Mouse (Mus musculus): ENCODE data around the gene Akirin1.

The Akirin1 gene

DNA sequence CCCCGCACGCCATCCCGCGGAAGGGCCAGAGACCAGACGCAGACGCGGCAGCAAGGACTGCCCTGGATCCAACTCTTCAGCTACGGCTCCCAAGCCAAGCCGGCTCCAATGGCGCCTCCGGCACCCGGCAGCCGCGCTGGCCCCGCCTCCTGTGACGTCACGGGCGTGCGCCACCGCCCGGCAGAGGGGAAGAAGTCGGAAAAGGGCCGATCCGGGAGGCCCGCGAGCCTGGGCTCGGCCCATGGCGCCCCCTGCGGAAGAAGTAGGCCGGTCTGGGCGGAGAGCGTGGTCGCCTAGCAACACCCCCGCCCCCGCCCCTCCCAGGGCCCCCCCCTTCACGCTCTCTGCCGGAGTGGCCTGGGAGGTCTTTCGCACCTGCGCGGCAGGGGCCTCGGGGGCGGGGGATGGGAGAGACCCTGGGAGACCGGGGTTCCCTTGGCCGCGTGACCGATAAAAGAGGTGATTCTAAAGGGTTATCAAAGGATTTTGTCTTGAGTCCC, at the start of gene Akirin1:
Akirin1 (minus strand) TSS at position 194 of the 500 bp plus-strand sequence.
- no peaks in the 10 kb centered on the region for H3K36me3 ChIP-seq (ENCODE audit: control insufficient read depth, insufficient read depth, low read length, poor library complexity, severe bottlenecking)
- H3K27me3 ChIP-seq (ENCODE audit: control insufficient read depth, insufficient read depth, low read length, poor library complexity, severe bottlenecking) = no peaks in the 10 kb centered on the region
- DNase-seq (ENCODE audit: low read depth, low spot score) = peak; percentile 97

DNA sequence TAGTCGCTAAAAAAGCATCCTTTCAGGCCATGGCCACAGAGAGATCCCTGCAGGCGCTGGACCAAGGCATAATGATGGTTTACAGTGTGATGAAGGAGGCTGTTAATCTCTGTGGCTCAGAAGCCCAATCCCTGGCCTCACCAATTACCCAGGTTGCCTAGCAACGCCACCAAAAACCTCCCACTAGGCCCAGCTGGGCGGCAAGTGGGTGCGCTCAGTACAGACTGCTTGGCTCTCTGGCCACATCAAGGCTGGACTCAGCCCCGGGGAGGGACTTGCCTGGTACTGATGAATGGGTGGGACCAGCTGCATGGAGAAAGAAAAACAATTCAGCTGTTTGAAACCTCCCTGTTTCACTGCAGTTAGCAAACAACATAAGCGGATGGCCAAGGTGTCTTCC, 47.7 kb upstream of the Akirin1 start:
- no peaks in the 10 kb centered on the region for H3K36me3 ChIP-seq (ENCODE audit: control insufficient read depth, insufficient read depth, low read length, poor library complexity, severe bottlenecking)
- H3K27me3 ChIP-seq (ENCODE audit: control insufficient read depth, insufficient read depth, low read length, poor library complexity, severe bottlenecking) = no peaks in the 10 kb centered on the region
- no peak for DNase-seq (ENCODE audit: low read depth, low spot score)

DNA sequence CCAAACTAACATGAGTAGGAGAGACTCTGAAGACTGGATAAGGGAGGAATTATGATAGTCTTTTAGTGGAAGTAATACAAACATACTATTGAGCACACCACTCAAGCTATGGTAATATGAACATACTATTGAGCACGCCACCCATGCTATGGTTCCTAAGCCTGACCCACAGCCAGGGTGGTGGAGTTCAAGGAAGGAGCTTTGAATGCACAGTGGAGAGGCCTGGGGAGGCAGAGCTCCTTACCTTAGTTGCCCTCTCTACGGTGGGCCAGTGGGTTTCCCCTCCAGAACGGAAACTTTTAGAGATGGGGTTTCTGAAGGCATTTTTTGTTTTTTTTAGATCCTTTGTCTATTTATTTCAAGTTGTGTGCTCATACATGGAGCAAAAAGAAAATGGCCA, 47.3 kb upstream of the Akirin1 start:
- no peak for DNase-seq (ENCODE audit: low read depth, low spot score)
- Histone ChIP-seq H3K27me3 (ENCODE audit: control insufficient read depth, insufficient read depth, low read length, poor library complexity, severe bottlenecking) (no peaks in the 10 kb centered on the region), H3K36me3 (ENCODE audit: control insufficient read depth, insufficient read depth, low read length, poor library complexity, severe bottlenecking) (no peaks in the 10 kb centered on the region)

DNA sequence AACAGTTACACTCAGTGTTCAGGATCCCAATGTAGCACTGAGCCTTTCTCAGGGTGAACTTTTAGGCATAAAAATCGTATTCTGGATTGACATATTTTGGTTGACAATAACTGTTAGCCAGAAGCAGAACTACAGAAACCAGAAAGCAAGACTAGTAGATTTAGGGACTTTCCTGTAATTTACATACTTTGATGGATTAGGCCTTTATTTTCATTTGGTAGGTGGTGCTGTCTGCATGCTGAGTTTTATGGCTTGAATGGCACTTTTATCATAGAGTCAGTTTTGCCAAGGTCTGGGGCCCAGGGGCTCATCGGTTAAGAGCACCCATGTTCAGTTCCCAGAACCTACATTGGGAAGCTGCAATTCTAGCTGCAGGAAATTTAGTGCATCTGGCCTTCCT, 44.9 kb upstream of the Akirin1 start:
- H3K27me3 ChIP-seq (ENCODE audit: control insufficient read depth, insufficient read depth, low read length, poor library complexity, severe bottlenecking) = no peaks in the 10 kb centered on the region
- DNase-seq (ENCODE audit: low read depth, low spot score) = peak; percentile 53
- no peaks in the 10 kb centered on the region for H3K36me3 ChIP-seq (ENCODE audit: control insufficient read depth, insufficient read depth, low read length, poor library complexity, severe bottlenecking)

DNA sequence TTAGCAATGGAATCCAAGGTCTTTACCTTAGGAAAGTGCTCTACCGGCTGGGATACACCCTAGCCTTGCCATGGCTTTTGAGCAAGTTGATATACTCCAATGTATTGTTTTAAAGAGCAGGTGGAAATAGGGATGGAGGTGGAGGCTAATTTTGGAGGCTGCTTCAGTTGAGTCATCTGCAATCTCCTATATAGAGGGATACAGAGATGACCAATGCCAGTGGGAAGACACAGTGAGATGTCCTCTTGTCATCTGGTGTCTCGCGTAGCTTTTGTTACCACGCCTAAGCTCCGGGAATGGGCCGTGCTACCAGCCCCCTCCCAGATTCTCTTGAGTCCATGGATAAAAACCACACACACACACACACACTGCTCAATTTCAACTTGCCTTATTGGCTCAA, 43.0 kb upstream of the Akirin1 start:
- no peak for DNase-seq (ENCODE audit: low read depth, low spot score)
- Histone ChIP-seq H3K36me3 (ENCODE audit: control insufficient read depth, insufficient read depth, low read length, poor library complexity, severe bottlenecking) (no peaks in the 10 kb centered on the region), H3K27me3 (ENCODE audit: control insufficient read depth, insufficient read depth, low read length, poor library complexity, severe bottlenecking) (no peaks in the 10 kb centered on the region)

- Histone ChIP-seq H3K36me3 (ENCODE audit: control insufficient read depth, insufficient read depth, low read length, poor library complexity, severe bottlenecking) (no peaks in the 10 kb centered on the region), H3K27me3 (ENCODE audit: control insufficient read depth, insufficient read depth, low read length, poor library complexity, severe bottlenecking) (no peaks in the 10 kb centered on the region)
- DNase-seq (ENCODE audit: low read depth, low spot score) = no peak
Measured at GRCm38 (mm10) chr4:123792666-123793065, 42.5 kb upstream of the Akirin1 start.

- no peaks in the 10 kb centered on the region for H3K27me3 ChIP-seq (ENCODE audit: control insufficient read depth, insufficient read depth, low read length, poor library complexity, severe bottlenecking)
- no peaks in the 10 kb centered on the region for H3K36me3 ChIP-seq (ENCODE audit: control insufficient read depth, insufficient read depth, low read length, poor library complexity, severe bottlenecking)
- no peak for DNase-seq (ENCODE audit: low read depth, low spot score)
Measured at GRCm38 (mm10) chr4:123787191-123787985, 37.2 kb upstream of the Akirin1 start, which contains the start of gene Rhbdl2. TSS of gene Rhbdl2 (plus strand) at chr4:123787874.

GRCm38 (mm10) chr4:123768234-123768633, 18.1 kb upstream of the Akirin1 start:
- H3K36me3 ChIP-seq (ENCODE audit: control insufficient read depth, insufficient read depth, low read length, poor library complexity, severe bottlenecking) = no peaks in the 10 kb centered on the region
- H3K27me3 ChIP-seq (ENCODE audit: control insufficient read depth, insufficient read depth, low read length, poor library complexity, severe bottlenecking) = no peaks in the 10 kb centered on the region
- DNase-seq (ENCODE audit: low read depth, low spot score) = no peak

DNA sequence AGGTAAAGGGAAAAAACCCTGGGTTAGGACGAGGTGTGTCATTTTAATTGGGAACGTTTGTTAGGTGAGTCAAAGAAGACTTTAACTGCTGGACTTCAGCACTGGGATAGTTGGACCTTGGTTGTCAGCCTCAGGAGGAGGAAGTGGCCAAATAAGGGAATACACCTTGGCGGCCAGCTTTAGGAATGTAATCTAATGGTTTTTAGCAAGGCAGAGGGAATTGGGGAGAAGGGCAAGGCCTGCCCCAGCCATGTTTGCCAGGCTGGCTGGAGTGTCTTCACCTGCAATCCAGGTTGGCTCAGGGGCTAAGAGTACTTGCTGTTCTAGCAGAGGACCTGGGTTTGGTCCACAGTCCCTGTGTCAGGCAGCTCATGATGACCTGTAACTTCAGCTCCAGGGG, 17.7 kb upstream of the Akirin1 start:
- H3K36me3 ChIP-seq (ENCODE audit: control insufficient read depth, insufficient read depth, low read length, poor library complexity, severe bottlenecking) = no peaks in the 10 kb centered on the region
- H3K27me3 ChIP-seq (ENCODE audit: control insufficient read depth, insufficient read depth, low read length, poor library complexity, severe bottlenecking) = no peaks in the 10 kb centered on the region
- no peak for DNase-seq (ENCODE audit: low read depth, low spot score)

- DNase-seq (ENCODE audit: low read depth, low spot score) = no peak
- Histone ChIP-seq H3K36me3 (ENCODE audit: control insufficient read depth, insufficient read depth, low read length, poor library complexity, severe bottlenecking) (no peaks in the 10 kb centered on the region), H3K27me3 (ENCODE audit: control insufficient read depth, insufficient read depth, low read length, poor library complexity, severe bottlenecking) (no peaks in the 10 kb centered on the region)
Measured at GRCm38 (mm10) chr4:123765071-123765470, 14.9 kb upstream of the Akirin1 start.

GRCm38 (mm10) chr4:123758306-123758705, 8.2 kb upstream of the Akirin1 start:
- DNase-seq (ENCODE audit: low read depth, low spot score) = peak; percentile 53
- Histone ChIP-seq H3K36me3 (ENCODE audit: control insufficient read depth, insufficient read depth, low read length, poor library complexity, severe bottlenecking) (no peaks in the 10 kb centered on the region), H3K27me3 (ENCODE audit: control insufficient read depth, insufficient read depth, low read length, poor library complexity, severe bottlenecking) (no peaks in the 10 kb centered on the region)

- H3K36me3 ChIP-seq (ENCODE audit: control insufficient read depth, insufficient read depth, low read length, poor library complexity, severe bottlenecking) = no peaks in the 10 kb centered on the region
- no peaks in the 10 kb centered on the region for H3K27me3 ChIP-seq (ENCODE audit: control insufficient read depth, insufficient read depth, low read length, poor library complexity, severe bottlenecking)
- DNase-seq (ENCODE audit: low read depth, low spot score) = peak; percentile 57
Measured at GRCm38 (mm10) chr4:123750707-123751312, 665 bp upstream of the Akirin1 start.

DNA sequence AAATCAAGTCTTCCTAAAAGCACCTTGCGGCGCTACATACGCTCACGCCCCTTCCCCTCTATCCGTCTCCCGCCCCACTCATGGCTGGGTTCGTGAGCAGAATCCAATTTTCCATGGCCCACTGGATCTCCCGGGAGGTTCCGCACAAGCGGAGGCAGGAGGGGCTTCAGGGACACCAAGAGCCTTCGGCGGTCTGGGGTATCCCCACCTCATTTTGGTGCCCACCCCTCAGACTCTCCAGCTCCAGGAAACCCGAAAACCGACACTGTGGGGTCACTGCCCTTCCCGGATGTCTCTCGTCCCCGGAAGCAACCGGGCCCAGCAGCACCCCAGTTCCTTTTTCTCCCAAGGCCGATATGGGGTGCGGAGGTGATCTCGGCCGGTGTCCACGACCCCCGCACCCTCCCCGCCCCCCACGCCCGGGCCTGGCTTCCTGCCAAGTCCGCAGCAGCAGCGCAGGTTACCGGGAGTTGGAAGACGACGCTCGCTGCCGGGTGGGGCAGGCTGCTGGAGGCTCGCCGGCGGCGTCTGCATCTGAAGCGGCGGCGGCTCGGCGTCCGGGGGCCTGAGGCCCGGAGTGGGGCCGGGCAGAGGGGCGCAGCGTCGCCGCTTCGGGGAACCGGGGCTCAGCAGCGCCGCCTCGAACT, 538 bp downstream of the Akirin1 start:
- no peak for DNase-seq (ENCODE audit: low read depth, low spot score)
- H3K27me3 ChIP-seq (ENCODE audit: control insufficient read depth, insufficient read depth, low read length, poor library complexity, severe bottlenecking) = no peaks in the 10 kb centered on the region
- no peaks in the 10 kb centered on the region for H3K36me3 ChIP-seq (ENCODE audit: control insufficient read depth, insufficient read depth, low read length, poor library complexity, severe bottlenecking)

- Histone ChIP-seq H3K36me3 (ENCODE audit: control insufficient read depth, insufficient read depth, low read length, poor library complexity, severe bottlenecking) (no peaks in the 10 kb centered on the region), H3K27me3 (ENCODE audit: control insufficient read depth, insufficient read depth, low read length, poor library complexity, severe bottlenecking) (no peaks in the 10 kb centered on the region)
- DNase-seq (ENCODE audit: low read depth, low spot score) = peak; percentile 31
Measured at GRCm38 (mm10) chr4:123748726-123749415, 1.3 kb downstream of the Akirin1 start.
